Mouse (Mus musculus): ENCODE results near the gene Ppp5c. TPM values are rescaled to one million over a fixed set of nuclear protein-coding genes. Genes with fewer than 3 reads are reported as not detected.
"Not testable (repeated sequence)": the region's sequence is repeated elsewhere in the genome, so short reads cannot be mapped to it uniquely, and the experiment has no call there.

Ppp5c gene
- polyA plus RNA-seq (2016; fragmentation: Nextera tagmentation; extraction: Ambion mirVana): 110 TPM in 2 replicates

GRCm38 (mm10) chr7:17027588-17028343 lies at the start of gene Ppp5c:
TSS of gene Ppp5c (minus strand) at chr7:17027924.
- Histone ChIP-seq H3K36me3 (peaks cover 20% of the 10 kb centered on the region), H3K4me1 (peaks cover 22% of the 10 kb centered on the region), H3K9ac (peak within 1 kb of the TSS; percentile 84), H3K27ac (peak within 1 kb of the TSS; percentile 72), H3K9me3 (no peaks in the 10 kb centered on the region), H3K27me3 (no peaks in the 10 kb centered on the region), H3K4me3 (peak within 1 kb of the TSS; percentile 89), H3K4me2 (replicated peaks) (peak within 1 kb of the TSS; percentile 83)
- ATAC-seq (ENCODE audit: insufficient number of reproducible peaks, insufficient read depth, low FRiP score, low TSS enrichment): peak; percentile 71
- under 1% methylated on average over 57 of the region's 58 CpGs for WGBS

DNA sequence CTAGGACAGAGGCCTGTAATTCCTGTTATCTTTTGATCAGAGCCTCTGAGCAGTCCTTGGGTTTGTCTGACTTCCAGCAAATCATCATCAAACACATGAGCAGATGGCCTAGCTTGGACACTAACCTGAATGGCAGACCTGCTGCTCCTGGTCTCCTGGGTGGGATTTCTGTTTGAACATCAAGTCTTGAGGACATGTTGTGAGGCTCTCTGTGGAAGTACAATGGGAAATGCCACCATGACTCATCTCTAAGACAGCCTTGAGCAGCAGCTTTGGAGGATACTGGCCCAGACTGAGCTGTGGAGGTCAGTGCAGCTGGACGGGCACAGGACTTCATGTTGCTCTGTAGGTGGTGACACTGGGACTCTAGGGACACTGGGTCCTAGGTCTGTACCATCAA lies 48.8 kb upstream of the Ppp5c start:
- H3K36me3 ChIP-seq: no peaks in the 10 kb centered on the region
- WGBS: 90% methylated on average over 1 of the region's 1 CpGs
- H3K4me1 ChIP-seq: no peaks in the 10 kb centered on the region
- no peaks in the 10 kb centered on the region for H3K9me3 ChIP-seq
- no peak for ATAC-seq (ENCODE audit: insufficient number of reproducible peaks, insufficient read depth, low FRiP score, low TSS enrichment)
- H3K4me3 ChIP-seq: no peak overlapping the region
- no peak overlapping the region for H3K4me2 ChIP-seq (replicated peaks)
- H3K9ac ChIP-seq: no peak overlapping the region
- H3K27ac ChIP-seq: no peak overlapping the region
- H3K27me3 ChIP-seq: no peaks in the 10 kb centered on the region

GRCm38 (mm10) chr7:17073904-17074615 lies 46.3 kb upstream of the Ppp5c start, which contains the start of gene Psg16:
TSS of gene Psg16 (plus strand) at chr7:17074040.
- Histone ChIP-seq H3K4me2 (replicated peaks) (no peak within 1 kb of the TSS), H3K27me3 (no peaks in the 10 kb centered on the region), H3K4me3 (no peak within 1 kb of the TSS), H3K9me3 (no peaks in the 10 kb centered on the region), H3K27ac (no peak within 1 kb of the TSS), H3K9ac (no peak within 1 kb of the TSS), H3K4me1 (no peaks in the 10 kb centered on the region), H3K36me3 (no peaks in the 10 kb centered on the region)
- WGBS: 70% methylated on average over 23 of the region's 23 CpGs
- ATAC-seq (ENCODE audit: insufficient number of reproducible peaks, insufficient read depth, low FRiP score, low TSS enrichment): 0 out of 2 replicates have a peak, but pooled peaks have one; percentile 28

DNA sequence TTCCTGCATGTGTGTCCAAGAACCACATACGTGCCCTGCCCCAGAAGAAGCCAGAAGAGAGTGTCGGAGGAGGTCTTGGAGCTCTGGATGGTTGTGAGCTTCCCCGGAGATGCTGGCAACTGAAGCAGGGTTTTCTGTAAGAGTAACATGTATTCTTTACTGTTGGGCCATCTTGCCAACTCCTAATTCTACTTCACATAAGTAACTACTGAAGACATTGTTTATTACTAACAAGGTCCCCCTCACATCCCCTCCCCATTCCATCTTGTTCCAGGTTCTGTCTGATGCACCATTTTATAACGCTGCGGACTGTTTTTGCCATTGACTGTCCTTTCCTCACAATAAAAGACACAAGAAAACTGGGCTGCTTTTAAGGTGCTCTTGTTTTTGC lies 45.8 kb upstream of the Ppp5c start:
- no peak for ATAC-seq (ENCODE audit: insufficient number of reproducible peaks, insufficient read depth, low FRiP score, low TSS enrichment)
- Histone ChIP-seq H3K27me3 (no peaks in the 10 kb centered on the region), H3K27ac (no peak overlapping the region), H3K4me2 (replicated peaks) (no peak overlapping the region), H3K4me1 (no peaks in the 10 kb centered on the region), H3K9me3 (no peaks in the 10 kb centered on the region), H3K36me3 (no peaks in the 10 kb centered on the region), H3K9ac (no peak overlapping the region), H3K4me3 (no peak overlapping the region)
- WGBS: 61% methylated on average over 5 of the region's 5 CpGs

- H3K4me1 ChIP-seq; H3K4me2 ChIP-seq (replicated peaks); H3K9me3 ChIP-seq; H3K36me3 ChIP-seq; H3K27me3 ChIP-seq; H3K4me3 ChIP-seq; H3K9ac ChIP-seq; H3K27ac ChIP-seq; ATAC-seq (ENCODE audit: insufficient number of reproducible peaks, insufficient read depth, low FRiP score, low TSS enrichment): not testable (repeated sequence)
- WGBS: 63% methylated on average over 5 of the region's 5 CpGs
Measured at GRCm38 (mm10) chr7:17067651-17068050, 39.9 kb upstream of the Ppp5c start.

GRCm38 (mm10) chr7:17067000-17067399 lies 39.3 kb upstream of the Ppp5c start:
- H3K36me3 ChIP-seq: no peaks in the 10 kb centered on the region
- H3K27me3 ChIP-seq: no peaks in the 10 kb centered on the region
- H3K9ac ChIP-seq: no peak overlapping the region
- no peak for ATAC-seq (ENCODE audit: insufficient number of reproducible peaks, insufficient read depth, low FRiP score, low TSS enrichment)
- no peak overlapping the region for H3K4me3 ChIP-seq
- no peak overlapping the region for H3K4me2 ChIP-seq (replicated peaks)
- H3K4me1 ChIP-seq: peaks cover 6% of the 10 kb centered on the region
- H3K27ac ChIP-seq: no peak overlapping the region
- H3K9me3 ChIP-seq: no peaks in the 10 kb centered on the region

- H3K4me2 ChIP-seq (replicated peaks): no peak overlapping the region
- H3K4me1 ChIP-seq: peaks cover 11% of the 10 kb centered on the region
- no peaks in the 10 kb centered on the region for H3K9me3 ChIP-seq
- no peak for ATAC-seq (ENCODE audit: insufficient number of reproducible peaks, insufficient read depth, low FRiP score, low TSS enrichment)
- H3K4me3 ChIP-seq: no peak overlapping the region
- no peaks in the 10 kb centered on the region for H3K36me3 ChIP-seq
- H3K27ac ChIP-seq: no peak overlapping the region
- WGBS: 3% methylated on average over 2 of the region's 2 CpGs
- no peaks in the 10 kb centered on the region for H3K27me3 ChIP-seq
- no peak overlapping the region for H3K9ac ChIP-seq
Measured at GRCm38 (mm10) chr7:17066412-17066811, 38.7 kb upstream of the Ppp5c start.

DNA sequence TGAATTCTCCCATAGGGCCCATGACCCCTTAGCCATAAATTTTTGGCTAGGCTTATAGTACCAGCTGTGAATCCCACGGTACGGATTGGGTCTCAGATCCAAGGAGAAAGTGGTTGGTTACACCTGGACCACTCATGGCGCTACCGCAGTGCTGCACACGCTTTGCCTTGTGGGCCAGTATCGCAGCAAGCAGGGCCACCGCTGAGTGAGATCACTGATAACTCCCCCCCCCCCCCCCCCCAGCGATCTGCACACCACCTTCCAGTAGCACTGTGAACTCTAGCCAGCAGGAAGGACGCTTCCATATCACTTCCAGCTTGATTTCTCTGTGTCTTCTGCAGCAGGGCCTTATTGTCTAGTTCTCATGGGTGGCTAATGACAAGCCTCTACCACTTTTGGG lies 37.9 kb upstream of the Ppp5c start:
- H3K4me2 ChIP-seq (replicated peaks): no peak overlapping the region
- H3K36me3 ChIP-seq: no peaks in the 10 kb centered on the region
- H3K27me3 ChIP-seq: no peaks in the 10 kb centered on the region
- no peaks in the 10 kb centered on the region for H3K9me3 ChIP-seq
- no peak overlapping the region for H3K9ac ChIP-seq
- peaks cover 19% of the 10 kb centered on the region for H3K4me1 ChIP-seq
- no peak overlapping the region for H3K4me3 ChIP-seq
- H3K27ac ChIP-seq: no peak overlapping the region
- WGBS: 81% methylated on average over 8 of the region's 9 CpGs
- no peak for ATAC-seq (ENCODE audit: insufficient number of reproducible peaks, insufficient read depth, low FRiP score, low TSS enrichment)

GRCm38 (mm10) chr7:17062845-17063244 lies 35.1 kb upstream of the Ppp5c start:
- peak overlapping the region; percentile 52 for H3K4me3 ChIP-seq
- ATAC-seq (ENCODE audit: insufficient number of reproducible peaks, insufficient read depth, low FRiP score, low TSS enrichment): no peak; the same call in 1 of the 2 replicates

GRCm38 (mm10) chr7:17062389-17062788 lies 34.7 kb upstream of the Ppp5c start, which contains the start of gene Hif3a:
TSS of gene Hif3a (minus strand) at chr7:17062427.
- under 1% methylated on average over 15 of the region's 15 CpGs for WGBS
- H3K4me2 ChIP-seq (replicated peaks): peak within 1 kb of the TSS; percentile 58
- peak within 1 kb of the TSS; percentile 67 for H3K27ac ChIP-seq
- H3K4me1 ChIP-seq: peaks cover 49% of the 10 kb centered on the region
- no peaks in the 10 kb centered on the region for H3K27me3 ChIP-seq
- no peaks in the 10 kb centered on the region for H3K36me3 ChIP-seq
- ATAC-seq (ENCODE audit: insufficient number of reproducible peaks, insufficient read depth, low FRiP score, low TSS enrichment): peak; percentile 83
- H3K9ac ChIP-seq: peak within 1 kb of the TSS; percentile 49; the same call in 1 of the 2 replicates
- peak within 1 kb of the TSS; percentile 52 for H3K4me3 ChIP-seq
- no peaks in the 10 kb centered on the region for H3K9me3 ChIP-seq

More at GRCm38 (mm10) chr7:17062845-17063244, 35.1 kb upstream of the Ppp5c start:
- Histone ChIP-seq H3K27me3 (no peaks in the 10 kb centered on the region), H3K4me2 (replicated peaks) (peak overlapping the region; percentile 58), H3K9me3 (no peaks in the 10 kb centered on the region), H3K4me1 (peaks cover 46% of the 10 kb centered on the region), H3K27ac (peak overlapping the region; percentile 67), H3K36me3 (no peaks in the 10 kb centered on the region), H3K9ac (peak overlapping the region; percentile 20; the same call in 1 of the 2 replicates)
- WGBS: 16% methylated on average over 11 of the region's 11 CpGs

DNA sequence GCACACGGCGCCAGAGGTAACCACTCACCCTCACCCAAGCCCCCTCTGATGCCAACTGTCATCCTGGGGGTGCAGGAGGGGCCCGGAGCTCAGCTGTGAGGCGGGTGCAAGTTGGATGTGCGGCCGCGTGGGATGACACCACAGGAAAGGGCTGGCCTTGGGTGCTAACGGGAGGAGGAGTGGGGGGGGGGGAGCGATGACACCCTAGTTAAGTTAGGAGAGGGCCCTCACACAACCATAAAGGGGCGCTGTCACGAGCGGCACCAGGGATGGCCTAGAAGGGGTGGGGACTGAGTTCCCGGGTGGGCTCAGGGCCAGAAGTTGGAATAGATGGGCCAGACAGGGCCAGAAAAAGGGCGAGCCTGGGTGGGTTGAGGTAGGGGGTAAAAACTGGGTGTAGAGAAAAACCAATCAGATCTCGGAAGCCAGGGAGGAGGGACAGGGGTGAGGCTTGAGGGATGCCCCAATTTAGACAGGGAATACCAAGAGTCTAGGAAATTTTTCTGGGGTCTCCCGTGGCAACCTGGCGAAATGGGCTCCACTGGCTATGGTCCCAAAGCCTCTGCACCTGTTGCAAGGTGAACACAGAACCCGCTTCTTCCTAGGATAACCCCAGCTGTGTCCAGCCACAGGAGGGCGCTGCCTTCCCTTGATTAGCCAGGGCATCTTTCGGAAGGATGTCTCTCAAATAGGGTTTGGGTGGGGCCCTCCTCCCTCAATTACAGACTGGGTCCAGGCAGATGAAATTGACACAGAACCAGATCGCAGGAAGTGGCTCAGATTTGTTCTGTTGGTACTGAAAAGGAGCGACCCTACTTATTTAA lies 33.3 kb upstream of the Ppp5c start:
- H3K4me2 ChIP-seq (replicated peaks): peak overlapping the region; percentile 58
- peak overlapping the region; percentile 93 for H3K27ac ChIP-seq
- WGBS: 82% methylated on average over 21 of the region's 22 CpGs
- no peaks in the 10 kb centered on the region for H3K9me3 ChIP-seq
- H3K36me3 ChIP-seq: no peaks in the 10 kb centered on the region
- no peaks in the 10 kb centered on the region for H3K27me3 ChIP-seq
- peak overlapping the region; percentile 49 for H3K9ac ChIP-seq
- H3K4me3 ChIP-seq: peak overlapping the region; percentile 52; the same call in 1 of the 2 replicates
- ATAC-seq (ENCODE audit: insufficient number of reproducible peaks, insufficient read depth, low FRiP score, low TSS enrichment): no peak
- H3K4me1 ChIP-seq: peaks cover 63% of the 10 kb centered on the region
